Mouse (Mus musculus): Measurements from ENCODE around the gene Kif2c. TPM values are rescaled to one million over a fixed set of nuclear protein-coding genes. Genes with fewer than 3 reads are reported as not detected.

The Kif2c gene
- polyA plus RNA-seq, 1 experiment from 2014 or later: 71.8 TPM

DNA sequence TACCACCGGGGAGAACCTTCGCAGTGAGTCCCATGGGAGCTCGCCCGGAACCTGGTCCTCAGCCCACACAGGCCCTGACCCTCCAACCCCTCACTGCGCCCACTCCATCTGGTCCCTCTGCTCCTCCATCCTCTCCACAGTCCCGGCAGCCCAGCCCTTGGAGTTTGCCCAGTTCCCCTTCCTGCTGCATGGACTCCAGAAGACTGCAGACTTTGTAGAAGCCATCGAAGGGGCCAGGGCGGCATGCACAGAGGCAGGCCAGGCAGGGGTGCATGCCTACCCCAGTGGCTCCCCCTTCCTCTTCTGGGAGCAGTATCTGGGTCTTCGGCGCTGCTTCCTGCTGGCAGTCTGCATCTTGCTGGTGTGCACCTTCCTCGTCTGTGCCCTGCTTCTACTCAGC is 71.5 kb downstream of the Kif2c start:
- no peak overlapping the region for H3K27ac ChIP-seq (ENCODE audit: low read length)
- no peak overlapping the region for H3K9ac ChIP-seq (replicated peaks; ENCODE audit: low read length)
- H3K4me2 ChIP-seq (replicated peaks; ENCODE audit: low read depth, low read length): no peak overlapping the region
- peaks cover 40% of the 10 kb centered on the region for H3K36me3 ChIP-seq (ENCODE audit: insufficient read depth, low read length)
- 86% methylated on average over 11 of the region's 11 CpGs for WGBS
- ATAC-seq (ENCODE audit: low FRiP score, low TSS enrichment): no peak
- H3K9me3 ChIP-seq (ENCODE audit: low read length): no peaks in the 10 kb centered on the region
- H3K27me3 ChIP-seq (ENCODE audit: insufficient read depth, low read length): no peaks in the 10 kb centered on the region
- H3K4me1 ChIP-seq (ENCODE audit: insufficient read depth, low read length): peaks cover under 1% of the 10 kb centered on the region; the same call in 1 of the 2 replicates
- H3K4me3 ChIP-seq (ENCODE audit: low read length): no peak overlapping the region

DNA sequence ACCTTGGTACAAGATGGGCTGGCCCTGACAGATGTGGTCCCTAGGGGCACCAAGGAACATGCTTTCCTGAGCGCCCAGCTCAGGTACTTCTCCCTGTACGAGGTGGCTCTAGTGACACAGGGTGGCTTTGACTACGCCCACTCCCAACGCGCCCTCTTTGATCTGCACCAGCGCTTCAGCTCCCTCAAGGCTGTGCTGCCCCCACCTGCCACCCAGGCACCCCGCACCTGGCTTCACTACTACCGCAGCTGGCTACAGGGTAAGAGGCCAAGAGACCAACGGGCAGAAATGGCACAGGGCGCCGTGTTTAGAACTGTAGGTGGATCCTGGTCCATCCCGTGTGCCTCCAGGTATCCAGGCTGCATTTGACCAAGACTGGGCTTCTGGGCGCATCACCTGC is 72.2 kb downstream of the Kif2c start:
- Histone ChIP-seq H3K4me2 (replicated peaks; ENCODE audit: low read depth, low read length) (no peak overlapping the region), H3K36me3 (ENCODE audit: insufficient read depth, low read length) (peaks cover 40% of the 10 kb centered on the region), H3K27me3 (ENCODE audit: insufficient read depth, low read length) (no peaks in the 10 kb centered on the region), H3K4me3 (ENCODE audit: low read length) (no peak overlapping the region), H3K9me3 (ENCODE audit: low read length) (no peaks in the 10 kb centered on the region), H3K4me1 (ENCODE audit: insufficient read depth, low read length) (peaks cover 8% of the 10 kb centered on the region), H3K27ac (ENCODE audit: low read length) (no peak overlapping the region), H3K9ac (replicated peaks; ENCODE audit: low read length) (no peak overlapping the region)
- 88% methylated on average over 13 of the region's 13 CpGs for WGBS
- ATAC-seq (ENCODE audit: low FRiP score, low TSS enrichment): no peak

Small RNA genes within 50 kb of the gene (microRNA-seq; reads per million reads assigned to microRNA genes)
- not detected for gene Gm22398

Other genes starting within 250 kb of the Kif2c start
- 107 and 109 TPM in 2 replicates for gene Urod, start 188.2 kb downstream of the Kif2c start, polyA plus RNA-seq (2015; fragmentation: Nextera tagmentation; extraction: Ambion mirVana)
- 11.5 and 12.4 TPM in 2 replicates for gene Hectd3, start 187.3 kb downstream of the Kif2c start, polyA plus RNA-seq (2015; fragmentation: Nextera tagmentation; extraction: Ambion mirVana)
- gene Eif2b3, start 163.2 kb downstream of the Kif2c start, polyA plus RNA-seq (2015; fragmentation: Nextera tagmentation; extraction: Ambion mirVana): 45.2 and 45.8 TPM in 2 replicates
- 8.8 and 10.0 TPM in 2 replicates for gene Ptch2, start 86.6 kb downstream of the Kif2c start, polyA plus RNA-seq (2015; fragmentation: Nextera tagmentation; extraction: Ambion mirVana)
- gene Btbd19, start 56.9 kb downstream of the Kif2c start, polyA plus RNA-seq (2015; fragmentation: Nextera tagmentation; extraction: Ambion mirVana): 5.1 and 5.3 TPM in 2 replicates
- gene Tctex1d4, start 55.8 kb downstream of the Kif2c start, polyA plus RNA-seq (2015; fragmentation: Nextera tagmentation; extraction: Ambion mirVana): not detected in 2 replicates
- 3.1 and 3.7 TPM in 2 replicates for gene Plk3, start 48.7 kb downstream of the Kif2c start, polyA plus RNA-seq (2015; fragmentation: Nextera tagmentation; extraction: Ambion mirVana)
- 746 and 795 TPM in 2 replicates for gene Rps8, start 26.4 kb downstream of the Kif2c start, polyA plus RNA-seq (2015; fragmentation: Nextera tagmentation; extraction: Ambion mirVana)
- 16.5 and 19.9 TPM in 2 replicates for gene Tmem53, start 69.3 kb upstream of the Kif2c start, polyA plus RNA-seq (2015; fragmentation: Nextera tagmentation; extraction: Ambion mirVana)
- gene Armh1, start 69.5 kb upstream of the Kif2c start, polyA plus RNA-seq (2015; fragmentation: Nextera tagmentation; extraction: Ambion mirVana): 0.23 and 0.39 TPM in 2 replicates